Mouse (Mus musculus): ENCODE measurements at regions not wholly inside any gene's neighbourhood (a gene's known extent, or its start where the extent isn't known, plus 50 kb on each side); places are given as distances from the start of the nearest gene placed in this dataset.

- TF ChIP-seq GATA1 (IDR thresholded peaks at IDR 0.05; ENCODE audit: low read length) = no peak
- TF ChIP-seq TAL1 (IDR thresholded peaks at IDR 0.05; ENCODE audit: low read length) = no peak
Measured at GRCm38 (mm10) chr10:120528406-120528805, 52.1 kb upstream of the Hmga2 start.
